Comparison of ENCODE assay signal across 20 mouse cellular contexts in the genomic region with DNA sequence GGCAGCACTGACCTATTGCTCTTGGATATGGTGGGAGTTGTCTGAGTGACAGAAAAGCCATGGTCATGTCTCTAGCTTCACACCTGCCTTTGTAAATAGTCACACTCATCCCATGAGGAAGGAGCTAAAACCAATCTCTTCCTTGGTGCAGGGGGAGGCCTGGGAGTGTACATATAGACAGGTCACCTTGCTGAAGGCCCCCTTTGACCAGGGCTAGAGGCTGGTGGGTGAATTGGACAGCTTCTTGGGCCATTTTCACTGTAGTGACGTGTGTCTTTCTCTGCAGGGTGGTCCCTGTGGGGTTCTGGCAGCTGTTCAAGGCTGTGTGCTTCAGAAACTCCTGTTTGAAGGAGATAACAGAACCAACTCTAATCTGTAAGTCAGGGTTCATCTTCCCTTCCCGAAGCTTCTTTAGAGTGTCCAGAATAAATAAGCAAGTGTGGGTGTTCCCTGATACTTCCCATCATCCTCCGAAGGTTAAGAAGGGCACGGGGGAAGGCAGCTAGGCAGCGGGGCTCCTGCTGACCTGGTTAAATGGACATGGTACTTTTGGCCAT.
DNase-seq lines count a peak whose midpoint lies in the region; ATAC-seq lines count a peak whose summit lies in the region.
"Had no signal": no experiment of that assay in that cellular context is flagged by ENCODE, and none has a peak within 500 bp of the region (broad histone marks: within the 10 kb centered on the region; RNA-seq: fewer than 3 reads in every experiment).

No protein-coding gene starts in this region.

- peak overlapping the region; percentile 47 for H3K4me2 ChIP-seq in liver, embryonic 15.5 days
- H3K4me2 ChIP-seq: embryonic facial prominence, embryonic 15.5 days; hindbrain, embryonic 13.5 days; midbrain, embryonic 12.5 days had no signal

- H3K27ac ChIP-seq in liver, embryonic 15.5 days (replicated peaks), result peak overlapping the region; percentile 73
- H3K27ac ChIP-seq: embryonic facial prominence, embryonic 15.5 days; hindbrain, embryonic 13.5 days; midbrain, embryonic 12.5 days had no signal

- H3K4me3 ChIP-seq in liver, embryonic 15.5 days (replicated peaks), result no peak overlapping the region
- H3K4me3 ChIP-seq: embryonic facial prominence, embryonic 15.5 days; hindbrain, embryonic 13.5 days; midbrain, embryonic 12.5 days; myocyte had no signal

- no peaks in the 10 kb centered on the region for H3K36me3 ChIP-seq in liver, embryonic 15.5 days (replicated peaks)

- H3K9ac ChIP-seq in liver, embryonic 15.5 days, result peak overlapping the region; percentile 16; the same call in 1 of the 2 replicates
- H3K9ac ChIP-seq: embryonic facial prominence, embryonic 15.5 days; hindbrain, embryonic 13.5 days; midbrain, embryonic 12.5 days had no signal

- peak; percentile 45 for ATAC-seq in common myeloid progenitor, adult 5-6 weeks (replicated peaks; ENCODE audit: low read depth, poor library complexity, severe bottlenecking)
- ATAC-seq in liver, embryonic 15.5 days (ENCODE audit: insufficient read depth), result peak; percentile 87
- ATAC-seq: forebrain, embryonic 14.5 days; intestine, embryonic 16.5 days had no signal

- intact Hi-C loops in left cerebral cortex, postnatal 4 days (cut with DNase I), result no loop called here
- intact Hi-C loops in left cerebral cortex, postnatal 36 days (cut with DNase I), result no loop called here

- H3K27me3 ChIP-seq in liver, embryonic 15.5 days, result no peaks in the 10 kb centered on the region
- H3K27me3 ChIP-seq: embryonic facial prominence, embryonic 15.5 days; hindbrain, embryonic 13.5 days; midbrain, embryonic 12.5 days had no signal

- WGBS in liver, embryonic 15.5 days (ENCODE audit: insufficient replicate concordance), result 17% methylated on average over 5 of the region's 5 CpGs

- H3K9me3 ChIP-seq in liver, embryonic 15.5 days (replicated peaks), result no peaks in the 10 kb centered on the region
- H3K9me3 ChIP-seq: embryonic facial prominence, embryonic 15.5 days; hindbrain, embryonic 13.5 days; midbrain, embryonic 12.5 days had no signal

- peak; percentile 16 for DNase-seq in left cerebral cortex, postnatal 4 days
- no peak for DNase-seq in left cerebral cortex, postnatal 36 days (ENCODE audit: low spot score in 2 of 2)
- DNase-seq in spleen, postnatal 36 days (ENCODE audit: low spot score in 2 of 2), result peak; percentile 34 to 70
- no peak for DNase-seq in heart, adult 8-10 months (ENCODE audit: low spot score)
- no peak for DNase-seq in kidney, postnatal 36 days
- DNase-seq in urinary bladder, postnatal 14 days (ENCODE audit: low spot score), result no peak
- DNase-seq: B cell, adult 2 months; heart, postnatal 10 days; kidney, postnatal 10 days; lung, postnatal 10 days; right cerebral cortex, adult 18-20 months; thymus, postnatal 25 days had no signal

- H3K4me1 ChIP-seq in liver, embryonic 15.5 days (replicated peaks), result peaks cover 63% of the 10 kb centered on the region
- H3K4me1 ChIP-seq: hindbrain, embryonic 13.5 days; midbrain, embryonic 12.5 days had no signal

Comparison
In these comparisons a context has a peak if more than half of its experiments do, and no peak if none do; other contexts are left out.
1. DNase-seq: peak in left cerebral cortex, postnatal 4 days (single experiment) and spleen, postnatal 36 days (2 of 2); none in left cerebral cortex, postnatal 36 days (0 of 2), heart, adult 8-10 months (single experiment), kidney, postnatal 36 days (0 of 2) and urinary bladder, postnatal 14 days (single experiment).